Mouse (Mus musculus) T-helper 17 cell (primary cell): ENCODE data around the gene 1700001L19Rik.

ENCODE experiments used
- in situ Hi-C, 2 experiments: fragments of 300-600 bp; cut with MboI, MseI; formaldehyde crosslinking; loops; 1 replicate in 1 of 2; 2 replicates in 1 of 2; pipeline ENCODE4 v1.15.1; 2025; ENCODE audit warnings: high pct_unique_total_duplicates in 2 of 2

Gene 1700001L19Rik

GRCm38 (mm10) chr13:68597199-68597598 lies at the start of gene 1700001L19Rik:
Gene 1700001L19Rik (plus strand): TSS chr13:68597421.
- in situ Hi-C loops: loop anchor here (25.0 kb wide), 3 partner anchors 915 to 1660 kb away; partner anchors contain the start of gene Srd5a1 (in 1 of the 2)

- in situ Hi-C loops: loop anchor here in 1 of 2 experiments (5.0 to 10.0 kb wide), 2 partner anchors 236 to 379 kb away; no protein-coding TSS in a partner anchor
These were observed 43.8 kb upstream of the 1700001L19Rik start for GRCm38 (mm10) chr13:68553391-68553790.

DNA sequence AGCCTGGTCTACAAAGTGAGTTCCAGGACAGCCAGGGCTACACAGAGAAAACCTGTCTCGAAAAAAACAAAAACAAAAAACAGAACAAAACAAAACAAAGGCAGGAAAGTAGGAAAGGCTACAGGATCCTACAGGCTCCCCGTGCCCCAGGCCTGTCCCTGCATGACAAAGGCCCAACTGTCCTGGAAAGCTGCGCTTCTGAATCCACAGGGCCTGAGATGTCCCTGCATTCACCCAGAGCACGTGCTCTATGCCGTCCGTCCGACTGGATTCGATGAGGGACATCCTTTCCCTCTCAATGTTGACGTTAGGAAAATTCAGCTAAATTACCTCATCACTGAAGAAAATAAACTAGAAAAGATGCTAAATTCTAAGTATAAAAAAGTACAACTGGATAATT lies 29.1 kb upstream of the 1700001L19Rik start:
- in situ Hi-C loops: no loop called here

- in situ Hi-C loops: no loop called here
These were observed 28.7 kb upstream of the 1700001L19Rik start for GRCm38 (mm10) chr13:68568548-68568947.

GRCm38 (mm10) chr13:68569589-68570336 lies 27.5 kb upstream of the 1700001L19Rik start:
- in situ Hi-C loops: loop anchor here in 1 of 2 experiments (10.0 kb wide), 1 partner anchor 705 kb away; the partner anchor contains the start of gene BC048507

- in situ Hi-C loops: loop anchor here in 1 of 2 experiments (10.0 kb wide), 1 partner anchor 707 kb away; the partner anchor contains the start of gene BC048507
These were observed 25.0 kb upstream of the 1700001L19Rik start for GRCm38 (mm10) chr13:68572247-68572646.

GRCm38 (mm10) chr13:68572966-68573913 lies 24.0 kb upstream of the 1700001L19Rik start:
- in situ Hi-C loops: loop anchor here in 1 of 2 experiments (10.0 kb wide), 1 partner anchor 708 kb away; the partner anchor contains the start of gene BC048507

GRCm38 (mm10) chr13:68574398-68574797 lies 22.8 kb upstream of the 1700001L19Rik start:
- in situ Hi-C loops: loop anchor here in 1 of 2 experiments (10.0 kb wide), 1 partner anchor 710 kb away; the partner anchor contains the start of gene BC048507

- in situ Hi-C loops: loop anchor here (10.0 to 25.0 kb wide), 4 partner anchors 713 to 1641 kb away; partner anchors contain the start of genes BC048507 (in 1 of the 2) and Srd5a1 (in 1 of the 2)
These were observed 19.3 kb upstream of the 1700001L19Rik start for GRCm38 (mm10) chr13:68577945-68578344.

- in situ Hi-C loops: loop anchor here (5.0 to 25.0 kb wide), 8 partner anchors 931 to 1656 kb away; partner anchors contain the start of genes Gm28041 (in 1 of the 2), Med10 (in 1 of the 2), Srd5a1 (in 1 of the 2) and Zfp456 (in 1 of the 2)
These were observed 16.0 kb upstream of the 1700001L19Rik start for GRCm38 (mm10) chr13:68581086-68581740.

- in situ Hi-C loops: loop anchor here (5.0 to 25.0 kb wide), 8 partner anchors 930 to 1657 kb away; partner anchors contain the start of genes Gm28041 (in 1 of the 2), Med10 (in 1 of the 2), Srd5a1 (in 1 of the 2) and Zfp456 (in 1 of the 2)
These were observed 15.3 kb upstream of the 1700001L19Rik start, which contains the start of the genes Mtrr and Fastkd3 for GRCm38 (mm10) chr13:68581747-68582516. Gene Mtrr (minus strand): TSS chr13:68582149. Gene Fastkd3 (plus strand): TSS chr13:68582234.

- in situ Hi-C loops: loop anchor here (5.0 to 25.0 kb wide), 8 partner anchors 930 to 1658 kb away; partner anchors contain the start of genes Gm28041 (in 1 of the 2), Med10 (in 1 of the 2), Srd5a1 (in 1 of the 2) and Zfp456 (in 1 of the 2)
These were observed 14.8 kb upstream of the 1700001L19Rik start for GRCm38 (mm10) chr13:68582517-68582780.

GRCm38 (mm10) chr13:68583961-68584360 lies 13.3 kb upstream of the 1700001L19Rik start:
- in situ Hi-C loops: loop anchor here (5.0 to 25.0 kb wide), 8 partner anchors 928 to 1659 kb away; partner anchors contain the start of genes Gm28041 (in 1 of the 2), Med10 (in 1 of the 2), Srd5a1 (in 1 of the 2) and Zfp456 (in 1 of the 2)

DNA sequence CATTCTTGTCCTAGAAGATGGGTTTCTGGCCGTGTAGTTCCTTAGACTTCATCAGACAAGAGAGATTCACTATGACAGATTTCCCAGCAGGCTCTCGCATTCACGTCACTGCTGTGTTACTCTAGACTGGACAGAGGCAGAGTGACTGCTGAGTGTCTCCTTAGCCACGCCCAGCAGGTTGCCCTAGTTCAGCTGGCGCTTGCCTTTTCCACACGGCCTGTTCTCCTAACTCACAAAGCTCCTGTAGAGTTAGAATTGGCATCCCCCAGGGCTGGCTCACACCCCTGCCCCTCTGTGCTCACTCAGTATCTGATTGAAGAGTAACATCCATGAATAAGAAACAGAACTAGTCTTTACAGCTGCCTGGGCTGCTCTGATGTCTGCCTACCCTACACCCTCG lies 11.8 kb upstream of the 1700001L19Rik start:
- in situ Hi-C loops: loop anchor here (5.0 to 25.0 kb wide), 8 partner anchors 927 to 1661 kb away; partner anchors contain the start of genes Srd5a1 (in 2 of the 2), Gm28041 (in 1 of the 2), Med10 (in 1 of the 2) and Zfp456 (in 1 of the 2)

DNA sequence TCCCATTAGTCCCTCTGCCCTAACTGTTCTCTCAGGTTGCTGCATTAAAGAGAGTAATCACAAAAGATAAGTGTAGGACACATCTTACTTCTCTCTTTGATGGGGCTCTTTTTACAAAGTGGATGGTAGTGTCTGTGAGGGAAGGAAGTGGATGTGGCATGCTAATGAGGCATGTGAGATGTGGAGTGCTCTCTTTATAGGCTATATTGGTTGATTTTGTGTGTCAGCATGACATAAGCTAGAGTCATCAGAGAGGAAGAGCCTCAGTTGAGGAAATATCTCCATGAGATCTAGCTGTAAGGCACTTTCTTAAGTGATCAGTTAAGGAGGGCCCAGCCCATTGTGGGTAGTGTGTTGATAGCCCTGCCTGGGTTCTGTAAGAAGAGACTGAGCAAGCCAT lies 8.9 kb upstream of the 1700001L19Rik start:
- in situ Hi-C loops: loop anchor here (5.0 to 25.0 kb wide), 8 partner anchors 924 to 1664 kb away; partner anchors contain the start of genes Srd5a1 (in 2 of the 2), Gm28041 (in 1 of the 2), Med10 (in 1 of the 2) and Zfp456 (in 1 of the 2)

GRCm38 (mm10) chr13:68593797-68594196 lies 3.4 kb upstream of the 1700001L19Rik start:
- in situ Hi-C loops: loop anchor here (25.0 kb wide), 3 partner anchors 919 to 1656 kb away; partner anchors contain the start of gene Srd5a1 (in 1 of the 2)

DNA sequence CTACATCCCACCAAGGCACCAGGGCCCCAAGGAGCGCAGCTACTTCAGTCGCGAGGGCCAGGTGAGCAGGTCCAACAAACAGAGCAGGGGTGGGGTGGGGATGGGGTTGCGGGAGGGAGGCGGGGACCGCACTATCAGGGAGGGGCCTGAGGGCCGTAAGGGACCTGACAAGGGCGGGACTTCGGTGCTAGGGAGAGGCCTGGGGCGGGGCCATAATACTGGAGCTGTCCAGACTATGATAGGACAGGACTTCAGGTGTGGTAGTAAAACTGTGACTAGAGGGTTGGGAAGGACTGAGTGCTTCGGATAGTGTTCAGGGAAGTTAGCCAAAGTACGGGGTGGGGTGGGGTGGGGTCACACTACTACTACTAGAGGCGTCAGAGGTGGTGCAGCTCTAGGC lies 446 bp downstream of the 1700001L19Rik start:
- in situ Hi-C loops: loop anchor here (25.0 kb wide), 3 partner anchors 915 to 1660 kb away; partner anchors contain the start of gene Srd5a1 (in 1 of the 2)

DNA sequence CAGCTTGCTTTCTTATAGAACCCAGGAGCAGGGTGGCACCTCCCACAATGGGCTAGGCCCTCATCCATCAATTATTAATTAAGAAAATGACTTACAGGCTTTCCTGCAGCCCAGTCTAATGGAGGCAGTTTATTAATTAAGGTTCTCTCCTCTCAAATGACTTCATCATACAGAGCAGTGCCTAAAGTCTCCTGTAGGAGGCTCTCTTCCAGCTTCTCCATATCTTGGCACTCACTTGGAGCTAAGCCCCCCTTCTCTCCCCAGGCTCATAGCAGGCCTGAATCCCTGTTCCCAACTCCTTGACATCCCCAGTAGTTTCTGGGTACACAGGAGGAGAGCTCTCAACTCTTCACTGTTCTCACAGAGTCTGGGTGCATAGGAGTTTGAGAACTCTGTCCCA lies 1.7 kb downstream of the 1700001L19Rik start:
- in situ Hi-C loops: loop anchor here (25.0 kb wide), 3 partner anchors 913 to 1662 kb away; partner anchors contain the start of gene Srd5a1 (in 1 of the 2)

GRCm38 (mm10) chr13:68601184-68601583 lies 4.0 kb downstream of the 1700001L19Rik start:
- in situ Hi-C loops: no loop called here
